Mouse (Mus musculus) monocyte, adult 5-6 weeks (primary cell): ENCODE results near the gene Fkbp11. TPM values are rescaled to one million over a fixed set of nuclear protein-coding genes. Genes with fewer than 3 reads are reported as not detected.
A peak's percentile ranks its signal among the peaks of the same experiment; 100 is the strongest.

Experiments
- ATAC-seq: fragments of 153-309, 156-312 bp; replicated peaks from 2 replicates; pipeline ENCODE4 v1.8.0; 2017; ENCODE audit warnings: mild to moderate bottlenecking; ENCODE audit not compliant: low TSS enrichment, insufficient number of reproducible peaks, severe bottlenecking, poor library complexity, low FRiP score
- total RNA-seq: library from RNA; stranded (forward); fragments of 200-1000, 200-491, 200-594 nt; gene quantifications from 3 replicates; pipeline ENCODE4 v1.2.3, GENCODE M21; 2017

Gene Fkbp11
- total RNA-seq, 1 experiment from 2014 or later = not detected

- ATAC-seq = peak; percentile 89
These were observed 20.1 kb downstream of the Fkbp11 start, which contains the start of gene Ccdc65 for GRCm38 (mm10) chr15:98707766-98708372. Ccdc65 (plus strand) TSS chr15:98708207.

GRCm38 (mm10) chr15:98704312-98704711 is 23.7 kb downstream of the Fkbp11 start:
- ATAC-seq = no peak

GRCm38 (mm10) chr15:98699190-98700105 is 28.6 kb downstream of the Fkbp11 start:
- peak; percentile 92 for ATAC-seq

GRCm38 (mm10) chr15:98696216-98696615 is 31.8 kb downstream of the Fkbp11 start:
- no peak for ATAC-seq

GRCm38 (mm10) chr15:98695726-98696125 is 32.3 kb downstream of the Fkbp11 start:
- ATAC-seq = no peak

GRCm38 (mm10) chr15:98692171-98692715 is 35.8 kb downstream of the Fkbp11 start:
- no peak; the same call in 1 of the 2 replicates for ATAC-seq

- no peak for ATAC-seq
These were observed 36.4 kb downstream of the Fkbp11 start for GRCm38 (mm10) chr15:98691486-98692147.

- no peak for ATAC-seq
These were observed 38.3 kb downstream of the Fkbp11 start for GRCm38 (mm10) chr15:98689682-98690081.

- ATAC-seq = no peak
These were observed 42.1 kb downstream of the Fkbp11 start for GRCm38 (mm10) chr15:98685926-98686325.

- ATAC-seq = peak; percentile 74
These were observed 44.3 kb downstream of the Fkbp11 start for GRCm38 (mm10) chr15:98683746-98684145.

GRCm38 (mm10) chr15:98683177-98683576 is 44.8 kb downstream of the Fkbp11 start:
- 0 out of 2 replicates have a peak, but pooled peaks have one; percentile 29 for ATAC-seq

- ATAC-seq = no peak
These were observed 46.4 kb downstream of the Fkbp11 start for GRCm38 (mm10) chr15:98681633-98682032.

GRCm38 (mm10) chr15:98680660-98681059 is 47.3 kb downstream of the Fkbp11 start:
- no peak for ATAC-seq

GRCm38 (mm10) chr15:98677977-98678376 is 50.0 kb downstream of the Fkbp11 start:
- ATAC-seq = no peak

GRCm38 (mm10) chr15:98676940-98677728 is 50.9 kb downstream of the Fkbp11 start, which contains the start of gene Rnd1:
Rnd1 (minus strand) TSS chr15:98677461.
- peak; percentile 98 for ATAC-seq

GRCm38 (mm10) chr15:98676471-98676870 is 51.5 kb downstream of the Fkbp11 start:
- ATAC-seq = no peak

GRCm38 (mm10) chr15:98675634-98676250 is 52.3 kb downstream of the Fkbp11 start:
- ATAC-seq = no peak
